Mouse (Mus musculus) cerebellum, adult 9-10 months (tissue): ENCODE data around the gene Zfp524.

Experiments used
- DNase-seq: peaks from one replicate; pipeline ENCODE4 v3.0.0; 2022

Zfp524 gene

DNA sequence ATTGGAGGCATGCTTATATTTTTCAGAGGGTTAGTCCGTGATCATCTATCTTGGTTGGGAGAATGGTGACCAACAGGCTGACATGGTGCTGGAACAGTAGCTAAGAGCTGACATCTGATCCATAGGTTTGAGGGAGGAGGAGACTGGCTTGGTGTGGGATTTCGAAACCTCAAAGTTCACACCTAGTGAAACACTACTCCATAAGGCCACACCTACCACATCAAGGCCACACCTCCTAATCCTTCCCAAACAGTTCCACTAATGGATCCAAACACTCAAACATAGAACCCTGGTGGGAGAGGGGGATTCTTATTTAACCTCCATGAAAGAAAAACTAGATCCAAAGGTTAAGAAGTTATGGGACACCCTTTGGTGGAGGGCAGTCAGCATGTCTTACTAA, 2.7 kb downstream of the Zfp524 start:
- DNase-seq = peak; percentile 59

DNA sequence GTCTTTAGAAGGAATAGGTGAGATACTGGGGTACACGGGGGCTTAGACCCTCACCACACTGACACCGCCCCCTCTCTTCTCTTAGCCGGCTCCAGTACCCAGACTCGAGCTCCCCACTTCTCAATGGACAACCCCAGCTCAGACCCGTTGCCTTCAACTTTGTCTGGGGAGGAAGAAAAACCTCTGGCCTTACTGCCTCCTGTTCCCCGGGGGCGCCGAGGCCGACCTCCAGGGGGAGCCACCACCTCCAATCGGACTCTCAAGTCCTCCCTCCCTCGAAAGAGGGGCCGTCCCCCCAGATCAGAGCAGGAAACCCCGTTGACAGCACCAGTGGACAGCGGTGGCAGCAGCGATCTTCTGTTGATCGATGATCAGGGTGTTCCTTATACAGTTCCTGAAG, 3.1 kb downstream of the Zfp524 start:
- peak; percentile 71 for DNase-seq

DNA sequence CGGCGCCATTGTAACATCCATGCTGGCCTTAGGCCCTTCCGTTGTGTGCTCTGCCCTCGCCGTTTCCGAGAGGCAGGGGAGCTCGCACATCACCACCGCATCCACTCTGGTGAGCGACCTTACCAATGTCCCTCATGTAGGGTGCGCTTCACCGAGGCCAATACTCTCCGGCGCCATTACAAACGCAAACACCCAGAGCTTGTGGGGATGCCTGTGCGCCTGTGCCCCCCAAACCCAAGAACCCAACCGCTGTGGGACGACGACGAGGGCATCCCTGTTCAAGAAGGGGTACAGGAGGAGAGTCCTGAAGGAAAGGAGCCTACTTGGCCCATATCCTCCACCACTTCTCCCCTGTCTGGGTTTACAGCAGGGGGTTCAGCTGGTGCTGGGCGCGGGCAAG, 3.7 kb downstream of the Zfp524 start:
- DNase-seq = no peak

DNA sequence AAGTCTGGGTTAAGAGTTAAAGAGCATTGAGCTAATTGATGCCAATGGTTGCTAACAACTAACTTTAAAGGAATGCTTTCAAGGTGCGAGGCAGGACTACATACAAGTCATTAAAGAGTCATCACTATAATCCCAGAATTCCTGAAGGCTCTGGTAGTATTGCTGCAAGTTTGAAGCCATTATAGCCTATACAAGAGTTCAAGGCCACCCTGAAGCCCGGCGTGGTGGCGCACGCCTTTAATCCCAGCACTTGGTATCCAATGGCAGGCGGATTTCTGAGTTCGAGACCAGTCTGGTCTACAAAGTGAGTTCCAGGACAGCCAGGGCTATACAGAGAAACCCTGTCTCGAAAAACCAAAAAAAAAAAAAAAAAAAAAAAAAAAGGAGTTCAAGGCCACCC, 5.4 kb downstream of the Zfp524 start:
- DNase-seq = peak; percentile 61

DNA sequence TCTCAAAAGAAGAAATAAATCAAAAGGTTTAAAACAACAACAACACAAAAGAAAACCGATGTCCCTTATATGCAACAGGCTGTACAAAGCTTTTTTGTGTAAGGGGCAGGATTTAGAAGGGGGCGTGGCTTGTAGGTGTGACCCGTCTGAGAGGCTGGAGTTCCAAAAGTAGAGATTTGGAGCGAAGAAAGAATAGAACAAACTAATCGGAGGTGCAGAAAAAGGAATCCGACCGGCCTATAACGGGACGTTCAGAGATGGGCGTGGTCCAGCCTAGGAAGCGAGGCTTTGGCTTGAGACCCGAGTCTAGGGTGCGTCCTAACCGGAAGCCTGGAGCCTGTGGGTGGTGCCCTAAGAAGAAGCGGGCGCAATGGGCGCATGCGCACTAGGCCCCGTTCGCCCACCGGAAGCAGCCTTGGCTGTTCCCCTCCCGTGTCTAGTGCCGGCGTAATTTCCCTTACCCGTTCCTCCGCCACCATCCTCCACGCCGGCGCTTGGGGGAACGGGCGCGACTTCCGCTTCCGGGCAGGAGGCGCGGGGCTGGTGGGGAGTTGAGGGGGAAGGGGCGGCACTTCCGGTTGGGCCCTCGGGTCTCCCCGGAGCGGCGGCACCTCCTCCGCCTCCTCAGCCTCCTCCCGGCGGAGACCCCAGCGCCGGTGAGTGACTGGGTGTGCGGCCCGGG, 5.9 kb downstream of the Zfp524 start, which contains the start of the genes Zfp865 and Ccdc106:
Gene Zfp865, plus strand, starts transcription at position 377 of the 682 bp plus-strand sequence.
Gene Ccdc106, plus strand, starts transcription at position 554 of the 682 bp plus-strand sequence.
- peak; percentile 98 for DNase-seq

DNA sequence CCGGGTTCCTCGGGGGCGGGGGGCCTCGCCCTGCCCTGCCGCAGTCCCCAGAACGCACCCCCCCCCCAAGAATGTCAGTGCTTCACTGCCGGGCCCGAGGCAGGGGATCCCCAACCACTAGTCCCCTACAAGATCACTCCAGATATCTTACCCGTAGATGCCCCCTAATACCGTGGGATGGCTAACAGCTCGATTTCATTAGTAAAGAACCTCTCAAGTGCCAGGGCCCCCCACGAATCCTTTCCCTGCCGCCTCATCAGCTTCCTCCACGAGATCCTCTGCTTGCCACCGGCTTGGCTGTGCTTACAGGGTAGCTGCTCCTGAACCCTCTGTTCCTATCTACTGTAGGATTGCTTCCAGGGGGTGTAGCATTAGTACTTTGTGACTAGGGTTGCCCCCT, 6.5 kb downstream of the Zfp524 start:
- DNase-seq = peak; percentile 74

DNA sequence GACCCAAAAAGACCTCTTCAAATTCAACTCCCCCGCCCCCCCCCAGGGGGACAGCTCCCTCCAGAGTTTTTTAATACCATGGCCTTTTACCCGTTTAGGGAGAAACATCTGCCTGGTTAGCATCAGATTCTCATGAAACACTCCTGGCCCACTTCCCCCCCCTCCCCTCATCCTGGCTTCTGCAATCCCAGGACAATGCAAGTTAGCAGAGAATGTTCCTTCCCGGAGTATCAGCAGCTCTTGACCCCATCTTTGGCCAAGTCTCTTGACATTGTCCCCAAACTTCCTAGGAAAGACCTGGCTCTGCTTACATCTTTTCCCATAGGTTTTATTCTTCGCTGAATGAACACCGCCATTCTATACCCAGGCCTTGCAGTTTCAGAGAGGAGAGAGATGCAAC, 7.0 kb downstream of the Zfp524 start:
- DNase-seq = no peak

DNA sequence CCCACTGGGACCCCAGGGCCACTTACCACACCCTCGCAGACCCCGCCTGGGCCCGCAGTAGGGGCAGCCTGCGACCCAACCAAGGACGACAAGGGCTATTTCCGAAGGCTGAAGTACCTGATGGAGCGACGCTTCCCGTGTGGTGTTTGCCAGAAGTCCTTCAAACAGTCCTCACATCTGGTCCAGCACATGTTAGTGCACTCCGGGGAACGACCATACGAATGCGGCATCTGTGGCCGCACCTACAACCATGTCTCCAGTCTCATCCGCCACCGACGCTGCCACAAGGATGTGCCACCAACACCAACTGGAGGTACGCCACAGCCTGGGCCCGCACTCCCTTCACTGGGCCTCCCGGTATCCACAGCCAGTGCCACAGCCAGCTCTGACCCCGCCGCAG, 15.3 kb downstream of the Zfp524 start:
- no peak for DNase-seq

DNA sequence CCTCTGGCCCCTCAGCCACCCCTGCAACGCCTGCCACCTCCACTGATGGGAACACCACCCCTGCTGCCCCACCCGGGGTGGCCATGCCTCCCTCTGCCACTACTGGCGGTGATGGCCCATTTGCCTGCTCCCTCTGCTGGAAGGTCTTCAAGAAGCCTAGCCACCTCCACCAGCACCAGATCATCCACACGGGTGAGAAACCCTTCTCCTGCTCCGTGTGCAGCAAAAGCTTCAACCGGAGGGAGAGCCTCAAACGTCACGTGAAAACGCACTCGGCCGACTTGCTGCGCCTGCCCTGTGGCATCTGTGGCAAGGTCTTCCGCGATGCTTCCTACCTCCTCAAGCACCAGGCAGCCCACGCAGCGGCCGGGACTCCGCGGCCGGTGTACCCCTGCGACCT, 15.7 kb downstream of the Zfp524 start:
- no peak for DNase-seq

DNA sequence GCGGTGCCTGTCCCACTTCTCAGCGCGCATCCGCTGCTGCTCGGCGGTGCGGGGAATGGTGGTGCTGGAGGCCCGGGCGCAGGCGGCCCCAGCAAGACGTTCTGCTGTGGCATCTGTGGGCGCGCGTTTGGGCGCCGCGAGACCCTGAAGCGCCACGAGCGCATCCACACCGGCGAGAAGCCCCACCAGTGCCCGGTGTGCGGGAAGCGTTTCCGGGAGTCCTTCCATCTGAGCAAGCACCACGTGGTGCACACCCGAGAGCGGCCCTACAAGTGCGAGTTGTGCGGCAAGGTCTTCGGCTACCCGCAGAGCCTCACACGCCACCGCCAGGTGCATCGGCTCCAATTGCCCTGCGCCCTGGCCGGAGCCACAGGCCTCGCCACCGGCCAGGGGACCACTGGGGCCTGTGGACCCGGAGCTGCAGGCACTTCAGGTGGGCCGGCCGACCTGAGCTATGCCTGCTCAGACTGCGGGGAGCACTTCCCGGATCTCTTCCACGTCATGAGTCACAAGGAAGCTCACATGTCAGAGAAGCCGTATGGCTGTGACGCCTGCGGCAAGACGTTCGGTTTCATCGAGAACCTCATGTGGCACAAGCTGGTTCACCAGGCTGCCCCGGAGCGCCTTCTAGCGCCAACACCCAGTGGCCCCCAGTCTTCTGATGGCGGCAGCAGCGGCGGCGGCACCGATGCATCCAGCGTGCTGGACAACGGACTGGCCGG, 16.5 kb downstream of the Zfp524 start:
- no peak for DNase-seq

DNA sequence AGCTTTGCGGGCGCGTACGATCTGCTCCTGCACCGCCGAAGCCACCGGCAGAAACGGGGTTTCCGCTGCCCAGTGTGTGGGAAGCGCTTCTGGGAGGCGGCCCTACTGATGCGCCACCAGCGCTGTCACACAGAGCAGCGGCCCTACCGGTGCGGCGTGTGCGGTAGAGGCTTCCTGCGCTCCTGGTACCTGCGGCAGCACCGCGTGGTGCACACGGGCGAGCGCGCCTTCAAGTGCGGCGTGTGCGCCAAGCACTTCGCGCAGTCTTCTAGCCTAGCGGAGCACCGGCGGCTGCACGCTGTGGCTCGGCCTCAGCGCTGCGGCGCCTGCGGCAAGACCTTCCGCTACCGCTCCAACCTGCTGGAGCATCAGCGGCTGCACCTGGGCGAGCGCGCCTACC, 17.3 kb downstream of the Zfp524 start:
- no peak for DNase-seq

DNA sequence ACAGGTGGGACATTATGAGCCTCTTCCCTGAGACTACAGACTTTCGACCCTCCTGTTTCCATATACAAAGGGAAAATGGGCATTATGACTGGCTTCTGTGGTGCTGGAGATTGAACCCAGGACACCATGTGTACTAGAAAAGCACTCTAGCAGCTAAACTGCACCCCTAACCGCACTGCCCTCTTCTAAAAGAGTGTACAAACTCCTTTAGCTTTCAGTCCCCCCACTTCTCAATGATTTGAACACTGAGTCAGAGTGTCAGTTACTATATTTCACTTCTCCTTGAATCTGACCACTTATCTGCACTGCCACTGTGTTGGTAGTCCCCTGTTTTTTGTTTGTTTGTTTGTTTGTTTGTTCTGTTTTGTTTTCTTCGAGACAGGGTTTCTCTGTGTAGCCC, 19.6 kb downstream of the Zfp524 start, which contains the start of gene 4632433K11Rik:
Gene 4632433K11Rik, plus strand, starts transcription at position 301 of the 400 bp plus-strand sequence.
- DNase-seq = no peak

DNA sequence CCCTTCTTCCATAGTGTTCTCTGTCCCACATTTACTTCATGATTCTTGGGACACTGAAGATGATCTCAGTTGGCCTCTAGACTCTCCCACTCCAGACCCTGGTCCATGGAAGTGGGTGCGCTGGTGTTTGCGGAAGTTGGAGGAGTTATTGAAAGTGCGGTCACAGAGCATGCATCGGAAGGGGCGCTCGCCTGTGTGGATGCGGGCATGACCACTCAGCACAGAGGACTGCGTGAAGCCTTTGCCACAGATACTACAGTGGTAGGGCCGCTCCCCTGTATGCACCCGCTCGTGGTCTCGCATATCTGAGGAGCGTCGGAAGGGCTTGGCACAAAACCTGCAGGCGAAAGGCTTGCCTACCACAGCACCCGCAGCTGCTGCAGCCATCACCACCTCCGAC, 21.4 kb downstream of the Zfp524 start:
- DNase-seq = no peak

DNA sequence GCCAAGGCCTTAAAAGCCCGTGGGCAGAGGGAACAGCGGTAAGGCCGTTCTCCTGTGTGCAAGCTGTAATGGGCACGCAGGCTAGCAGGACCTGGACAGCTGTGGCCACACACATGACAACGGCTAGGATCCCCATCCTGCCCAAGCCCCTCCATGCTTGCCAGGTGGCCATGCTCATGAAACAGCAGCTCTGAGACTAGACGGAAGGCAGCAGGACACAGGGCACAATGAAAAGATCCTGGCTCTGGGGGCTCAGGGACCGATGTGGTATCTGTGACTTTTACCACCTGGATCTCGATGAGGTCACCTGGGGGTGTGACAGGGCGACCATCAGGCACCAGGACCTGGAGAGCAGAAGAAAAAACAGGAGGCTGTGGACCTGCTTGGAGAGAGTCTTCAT, 21.9 kb downstream of the Zfp524 start:
- DNase-seq = no peak

DNA sequence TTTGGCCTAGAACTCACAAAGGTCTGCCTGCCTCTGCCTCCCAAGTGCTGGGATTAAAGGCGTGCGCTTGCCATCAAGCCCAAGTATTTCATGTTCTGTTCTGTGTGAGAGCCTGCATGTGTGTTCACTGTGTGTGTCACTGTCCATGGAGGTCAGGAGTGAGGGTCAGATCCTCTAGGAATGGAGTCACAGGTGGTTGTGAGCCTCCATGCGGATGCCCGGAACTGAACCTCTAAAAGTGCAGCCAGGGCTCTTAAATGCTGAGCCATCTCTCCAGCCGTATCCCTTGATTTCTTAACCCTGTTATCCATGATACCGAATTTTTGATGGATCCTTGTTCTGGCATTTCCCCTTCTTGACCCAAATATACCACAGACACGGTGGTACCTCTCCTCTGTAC, 22.8 kb downstream of the Zfp524 start:
- peak; percentile 51 for DNase-seq

DNA sequence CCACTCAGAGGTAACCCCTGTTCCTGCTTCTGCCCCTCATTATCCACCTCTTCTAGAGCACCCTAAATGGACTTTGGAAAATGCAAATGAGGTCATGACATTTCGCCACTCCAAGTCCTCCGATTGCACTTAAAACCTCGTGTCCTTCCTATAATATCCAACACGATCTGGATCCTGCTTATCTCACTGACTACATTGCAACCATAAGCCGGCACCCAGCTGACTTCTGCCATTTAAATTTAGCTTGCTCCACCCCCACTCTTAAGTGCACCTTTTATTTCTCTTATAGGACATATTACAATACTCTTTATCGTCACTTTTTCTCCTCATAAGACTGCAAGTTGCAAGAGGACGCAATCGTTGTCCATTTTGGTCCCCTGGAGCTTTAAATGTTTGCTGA, 23.3 kb downstream of the Zfp524 start:
- no peak for DNase-seq

DNA sequence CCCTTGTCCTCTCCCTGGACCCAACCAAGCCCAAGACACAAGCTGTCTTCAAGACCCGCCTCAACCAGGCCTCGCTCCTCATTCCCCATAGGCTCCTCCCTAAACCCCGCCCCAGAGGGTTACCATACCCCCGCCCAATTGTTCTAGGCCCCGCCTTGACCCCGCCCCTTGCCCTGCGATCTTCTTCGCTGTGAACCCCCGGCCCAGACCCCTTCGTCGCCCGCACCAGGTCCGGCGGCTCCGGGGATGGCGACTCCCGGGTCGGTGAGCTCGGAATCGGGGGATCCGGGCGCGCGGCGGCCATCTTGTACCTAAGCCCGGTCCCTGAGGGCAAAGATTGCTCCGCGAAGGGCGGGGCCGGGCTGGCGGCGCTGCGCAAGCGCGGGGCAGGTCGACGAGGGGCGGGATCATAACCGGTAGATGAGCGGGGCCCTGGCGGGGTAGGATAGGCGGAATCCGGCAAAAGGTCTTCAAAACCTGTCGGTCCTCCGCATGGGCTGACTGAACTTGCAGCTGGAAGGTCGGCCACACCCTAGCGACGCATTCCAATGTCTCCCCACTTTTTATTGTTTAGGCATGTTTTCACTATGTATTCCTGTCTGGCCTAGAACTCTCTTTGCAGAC, 24.0 kb downstream of the Zfp524 start, which contains the start of gene Zfp784:
Gene Zfp784, minus strand, starts transcription at position 338 of the 624 bp plus-strand sequence.
- DNase-seq = peak; percentile 95

DNA sequence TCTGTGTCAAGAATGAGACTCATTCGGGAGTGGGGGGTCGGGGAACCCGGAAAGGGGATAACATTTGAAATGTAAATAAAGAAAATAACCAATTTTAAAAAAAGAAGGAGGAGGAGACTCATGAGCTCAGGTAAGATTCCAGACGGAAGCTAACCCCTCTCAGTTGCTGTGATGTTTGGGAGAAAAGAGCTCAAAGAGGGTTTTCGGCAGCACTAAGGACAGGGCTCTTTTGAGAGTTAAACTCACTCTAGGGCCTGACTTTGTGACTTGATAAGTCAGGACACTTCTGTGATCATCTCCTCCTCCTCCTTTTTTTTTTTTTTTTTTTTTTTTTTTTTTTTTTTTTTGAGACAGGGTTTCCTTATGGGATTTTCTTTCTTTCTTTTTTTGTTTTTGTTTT, 24.7 kb downstream of the Zfp524 start:
- no peak for DNase-seq

DNA sequence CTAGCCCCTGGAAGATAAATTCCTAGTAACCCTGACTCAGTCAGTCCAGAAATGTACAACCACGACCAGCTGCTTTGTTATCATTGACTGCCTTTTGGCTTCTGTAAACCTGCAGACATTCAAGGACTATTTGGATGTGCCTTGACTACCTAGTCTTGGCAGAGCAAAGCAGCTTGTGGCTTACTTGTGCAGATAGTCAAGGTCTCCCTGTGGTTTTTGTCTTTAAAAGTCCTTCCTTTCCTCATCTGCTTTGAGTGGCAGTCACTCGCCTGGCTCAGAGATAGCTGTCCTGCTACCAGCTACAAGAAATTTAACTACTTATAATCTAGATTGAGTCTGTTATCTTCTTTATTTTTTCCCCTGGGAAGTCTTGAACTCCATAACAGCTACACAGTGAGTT, 30.8 kb downstream of the Zfp524 start:
- no peak for DNase-seq

DNA sequence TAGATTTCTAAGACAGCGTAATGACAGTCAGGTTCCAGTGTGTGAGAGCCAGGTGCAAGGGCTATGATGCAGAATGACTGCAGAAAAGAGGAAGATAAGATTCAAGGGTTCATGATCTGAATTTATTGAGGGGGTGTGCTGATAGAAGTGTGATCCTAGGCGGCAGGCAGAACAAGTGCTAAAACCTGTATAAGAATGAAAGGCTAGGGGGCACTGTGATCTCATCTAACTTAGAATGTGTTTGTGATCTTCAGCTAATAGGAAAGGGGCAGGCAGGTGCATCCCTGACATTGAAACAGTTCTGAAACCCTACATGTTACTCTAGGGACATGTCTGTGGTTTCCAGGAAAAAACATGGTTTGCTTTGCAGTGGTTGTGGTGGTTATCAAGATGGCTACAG, 31.9 kb downstream of the Zfp524 start:
- no peak for DNase-seq

DNA sequence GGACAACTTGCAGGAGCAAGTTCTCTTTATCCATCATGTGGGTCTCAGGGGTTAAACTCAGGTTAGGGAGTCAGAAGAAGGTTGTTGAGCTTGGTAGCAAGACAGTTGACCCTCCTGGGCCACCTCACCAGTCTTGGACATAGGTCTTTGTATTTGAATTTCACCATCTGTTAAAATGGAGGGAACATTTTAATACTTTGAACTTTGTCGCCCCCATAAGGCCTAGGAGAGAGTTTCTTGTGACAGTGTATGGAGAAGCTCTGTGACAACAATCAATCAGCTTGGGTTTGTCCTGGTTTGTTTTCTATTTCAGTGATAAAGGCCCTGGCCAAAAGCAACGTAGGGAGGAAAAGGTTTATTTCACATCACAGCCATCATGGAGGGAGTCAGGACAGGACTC, 33.1 kb downstream of the Zfp524 start:
- DNase-seq = peak; percentile 73

DNA sequence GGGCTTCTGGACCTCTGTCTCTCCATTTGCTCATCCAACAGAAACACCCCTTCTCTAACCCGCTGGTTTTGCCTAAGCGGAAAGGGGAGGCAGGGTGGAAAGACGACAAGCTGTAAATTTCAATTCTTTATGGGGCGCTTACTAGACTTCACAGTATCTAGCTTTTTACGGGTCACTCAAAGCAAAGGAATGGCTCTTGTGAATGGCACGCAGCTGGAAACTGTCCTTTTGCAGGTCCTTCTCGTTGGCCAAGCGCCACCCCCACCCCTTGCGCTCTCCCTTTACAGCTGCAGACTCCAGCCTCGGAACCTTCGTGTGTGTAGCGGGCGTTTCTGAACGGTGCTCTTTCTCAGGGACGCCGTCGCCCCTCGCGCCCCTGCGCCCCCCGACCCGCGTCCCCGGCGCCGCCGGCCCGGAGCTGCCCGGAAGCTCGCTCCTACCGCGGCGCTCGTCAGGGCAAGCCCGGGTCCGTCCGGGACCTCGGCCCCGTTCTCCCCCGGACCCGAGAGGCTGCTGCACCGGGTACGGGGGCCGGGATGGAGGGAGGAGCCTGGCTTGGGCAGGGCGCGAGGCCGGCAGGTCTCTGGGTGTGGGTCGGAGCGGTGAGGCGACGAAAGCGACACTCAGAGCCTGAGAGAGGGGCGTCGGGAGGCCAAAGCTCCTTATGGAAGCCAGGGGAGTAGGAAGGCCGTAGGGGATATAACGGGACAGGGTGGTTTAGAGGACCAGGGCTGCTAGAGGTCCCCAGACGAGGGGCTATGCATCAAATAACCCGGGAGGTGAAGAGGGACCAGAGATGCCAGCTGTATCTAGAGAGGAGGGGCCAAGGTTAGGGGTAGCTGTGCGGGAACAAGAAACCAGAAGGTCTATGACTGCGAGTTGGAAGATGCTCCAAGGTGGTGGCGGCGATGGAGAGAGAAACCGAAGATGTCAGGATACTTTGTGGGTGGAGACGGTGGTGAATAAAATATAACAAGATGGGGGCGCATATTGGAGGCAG, 37.3 kb downstream of the Zfp524 start, which contains the start of gene Zfp580:
Gene Zfp580, plus strand, starts transcription at position 346 of the 1,000 bp plus-strand sequence.
- peak; percentile 82 for DNase-seq
